Mouse (Mus musculus) urinary bladder, adult 2 months (tissue): ENCODE measurements around the gene Ankrd40. TPM values are rescaled to one million over a fixed set of nuclear protein-coding genes. Genes with fewer than 3 reads are reported as not detected.

Source experiments
- DNase-seq: peaks from one replicate; pipeline ENCODE4 v3.0.0; 2022; ENCODE audit warnings: low spot score
- polyA plus RNA-seq: library from polyadenylated mRNA; depleted of rRNA; stranded (reverse); fragments of >200 nt; gene quantifications from 2 replicates; pipeline ENCODE4 v1.2.3, GENCODE M21; 2012; rRNA removed

Gene Ankrd40
- polyA plus RNA-seq, 1 experiment: 65.6 TPM

DNA sequence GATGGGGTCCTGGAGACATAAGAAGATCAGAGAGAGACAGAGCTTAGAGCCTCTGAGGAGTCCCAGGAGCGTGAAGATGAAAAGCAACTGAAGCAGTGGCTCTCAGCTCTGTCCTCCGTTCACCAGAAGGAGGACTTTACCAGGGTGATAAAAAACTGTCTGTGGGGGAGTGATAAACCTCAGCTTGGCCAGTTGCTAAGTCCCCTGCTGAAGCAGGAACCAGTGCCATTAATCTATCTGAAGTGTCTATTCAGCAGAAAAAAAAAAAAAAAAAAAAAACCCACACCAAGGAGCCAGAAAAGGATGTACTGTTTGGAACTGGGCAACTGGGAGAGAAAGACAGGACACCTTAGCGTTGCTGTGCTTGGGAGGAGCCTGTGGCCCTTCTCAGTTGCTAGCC lies 23.3 kb downstream of the Ankrd40 start:
- no peak for DNase-seq

DNA sequence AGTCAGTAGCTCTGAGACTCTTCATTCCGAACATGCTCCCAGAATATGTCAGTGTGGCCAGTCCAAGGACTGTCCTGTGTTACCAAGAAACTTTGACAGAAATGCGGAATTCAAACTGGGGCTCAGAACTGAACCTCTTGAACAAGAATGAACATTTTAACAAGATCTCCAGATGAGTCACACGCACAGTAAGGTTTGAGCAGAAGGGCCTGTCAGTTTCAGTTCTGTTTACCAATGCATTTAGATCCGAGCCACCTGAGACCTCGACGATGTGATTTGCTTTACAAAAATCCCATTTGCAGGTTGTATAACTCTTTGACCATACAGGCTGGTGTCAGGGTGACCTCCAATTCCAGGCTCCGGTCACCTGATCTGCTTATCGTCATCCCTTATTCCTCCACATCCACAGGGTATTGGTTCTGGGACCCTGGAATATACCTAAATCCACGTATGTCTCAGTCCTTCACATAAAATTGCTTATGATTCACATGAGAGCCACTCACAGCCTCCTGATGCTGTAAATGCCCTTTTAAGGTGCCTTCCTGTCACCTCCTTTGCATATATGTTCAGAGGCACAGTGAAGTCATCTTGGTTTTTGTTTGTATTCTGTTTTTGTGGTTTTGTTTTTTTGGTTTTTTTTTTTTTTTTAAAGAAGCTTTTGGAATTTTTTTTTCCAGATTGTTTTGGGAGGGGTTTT lies 27.9 kb downstream of the Ankrd40 start:
- no peak for DNase-seq

DNA sequence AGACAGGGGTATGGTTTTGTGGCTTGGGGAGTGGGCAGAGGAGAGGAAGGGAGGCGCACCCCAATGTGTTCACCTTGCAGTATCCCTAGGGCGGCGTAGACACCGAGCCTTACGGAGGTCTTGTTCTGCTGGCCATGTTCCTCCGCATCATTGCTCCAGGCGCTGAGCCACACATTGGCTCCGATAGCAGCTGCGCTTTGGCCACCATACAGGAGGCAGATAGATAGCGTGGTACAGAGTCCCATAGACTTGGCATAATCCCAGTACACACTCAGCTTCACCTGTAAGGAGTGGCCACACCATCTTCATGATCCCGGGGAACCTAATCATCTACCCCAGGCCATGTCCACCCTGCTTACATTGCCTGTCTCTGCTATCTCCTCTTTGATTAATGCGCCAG lies 31.4 kb downstream of the Ankrd40 start:
- DNase-seq: no peak

DNA sequence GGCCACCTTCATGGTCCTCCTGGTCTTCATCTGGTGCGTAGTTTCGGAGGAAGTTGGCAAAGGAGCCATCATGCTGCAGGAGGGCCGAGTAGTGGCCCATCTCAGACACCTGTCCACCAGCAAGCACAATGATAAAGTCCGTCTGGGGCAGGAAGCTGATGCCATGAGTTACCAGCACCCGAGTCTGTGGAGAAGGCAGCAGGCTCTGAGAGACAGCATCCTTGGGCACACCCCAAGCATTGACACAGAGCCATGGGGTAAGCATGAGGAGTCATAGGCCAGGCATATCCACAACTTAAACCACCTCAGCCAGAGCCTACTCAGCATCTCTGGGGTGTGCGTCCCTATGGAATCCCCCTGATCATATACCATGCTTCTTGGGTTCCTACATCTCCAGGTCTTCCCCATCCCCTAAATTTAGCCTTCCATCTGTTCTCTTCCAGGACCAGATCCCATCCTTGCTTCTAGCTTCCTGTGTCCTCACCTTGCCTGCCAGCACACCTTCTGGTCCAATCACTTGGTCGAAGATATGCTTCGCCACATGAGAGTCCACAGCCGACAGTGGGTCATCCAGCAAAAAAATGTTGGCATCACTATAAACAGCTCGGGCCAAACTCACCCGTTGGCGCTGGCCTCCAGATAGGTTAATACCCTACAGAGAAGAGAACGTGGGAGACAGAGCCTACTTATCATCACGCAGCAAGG lies 33.5 kb downstream of the Ankrd40 start:
- DNase-seq: no peak

DNA sequence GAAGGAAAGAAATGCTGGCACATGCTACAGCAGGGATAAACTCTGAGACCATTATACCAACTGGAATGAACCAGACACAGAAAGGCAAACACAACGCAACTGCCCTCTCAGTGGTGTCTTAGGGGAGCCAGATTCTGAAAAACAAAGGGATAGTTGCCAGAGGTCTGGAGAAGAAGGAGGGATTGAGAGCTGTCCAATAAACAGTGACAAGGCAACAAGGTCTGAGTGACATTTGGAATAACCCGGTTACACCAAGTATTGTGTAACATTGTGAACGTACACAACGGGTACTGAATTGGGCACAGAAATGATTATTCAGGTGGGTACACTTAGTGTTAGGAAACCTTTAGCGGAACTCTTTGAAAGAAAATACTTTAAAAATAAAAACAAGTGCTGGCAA lies 34.3 kb downstream of the Ankrd40 start:
- no peak for DNase-seq

DNA sequence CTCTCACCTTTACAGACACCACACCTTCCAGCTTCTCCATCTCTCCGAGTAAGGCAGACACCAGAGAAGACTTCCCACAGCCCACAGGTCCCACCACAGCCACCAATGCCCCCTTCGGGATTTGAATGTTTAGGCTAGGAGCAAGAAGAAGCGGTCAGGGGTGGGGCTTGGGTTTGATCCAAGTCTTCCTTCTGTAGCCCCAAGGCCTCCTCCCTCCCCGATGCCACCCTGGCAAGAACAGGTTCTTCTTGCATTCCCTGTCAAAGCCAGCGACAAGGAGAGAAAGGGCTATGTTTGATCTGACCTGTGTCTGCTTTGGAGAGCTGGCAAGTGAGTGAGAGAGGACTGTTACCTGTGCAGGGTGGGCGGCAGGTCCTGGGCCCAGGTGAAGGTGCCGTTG lies 35.9 kb downstream of the Ankrd40 start:
- peak; percentile 45 for DNase-seq

DNA sequence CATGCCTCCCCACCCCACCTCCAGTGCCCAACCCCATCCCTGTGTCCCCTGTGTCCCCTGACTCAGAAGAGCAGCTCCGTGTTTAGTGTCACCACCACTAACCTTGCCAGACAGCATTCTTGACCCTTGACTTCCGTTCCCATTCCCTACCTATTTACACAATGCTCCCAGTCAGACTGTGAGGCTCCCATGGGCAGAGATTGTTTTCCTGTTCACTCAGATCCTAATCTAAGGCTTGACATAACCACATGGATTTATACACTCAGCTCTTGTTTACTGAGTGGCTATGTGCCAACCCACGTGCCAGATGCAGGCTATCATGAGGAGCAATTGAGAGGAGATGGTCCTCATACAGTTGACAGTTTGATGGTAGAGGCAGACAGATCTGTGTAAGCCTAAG lies 37.5 kb downstream of the Ankrd40 start:
- DNase-seq: no peak

DNA sequence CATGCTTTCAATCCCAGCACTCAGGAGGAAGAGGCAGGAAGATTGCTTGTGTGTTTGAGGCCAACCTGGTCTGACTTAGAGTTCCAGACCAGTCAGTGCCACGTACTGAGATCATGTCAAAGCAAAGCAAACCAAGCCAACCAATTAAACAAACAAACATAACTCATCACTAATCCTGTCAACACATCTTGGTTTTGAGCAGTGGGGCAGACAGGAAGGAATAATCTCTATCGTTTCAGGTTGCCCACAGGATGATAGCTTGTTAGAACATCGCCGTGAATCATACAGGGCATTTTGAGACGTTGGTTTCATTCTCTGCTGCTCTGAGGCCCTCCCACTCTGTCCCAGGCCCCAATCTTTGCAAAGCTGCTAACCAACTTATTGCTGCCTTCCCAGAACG lies 42.2 kb downstream of the Ankrd40 start:
- no peak for DNase-seq

DNA sequence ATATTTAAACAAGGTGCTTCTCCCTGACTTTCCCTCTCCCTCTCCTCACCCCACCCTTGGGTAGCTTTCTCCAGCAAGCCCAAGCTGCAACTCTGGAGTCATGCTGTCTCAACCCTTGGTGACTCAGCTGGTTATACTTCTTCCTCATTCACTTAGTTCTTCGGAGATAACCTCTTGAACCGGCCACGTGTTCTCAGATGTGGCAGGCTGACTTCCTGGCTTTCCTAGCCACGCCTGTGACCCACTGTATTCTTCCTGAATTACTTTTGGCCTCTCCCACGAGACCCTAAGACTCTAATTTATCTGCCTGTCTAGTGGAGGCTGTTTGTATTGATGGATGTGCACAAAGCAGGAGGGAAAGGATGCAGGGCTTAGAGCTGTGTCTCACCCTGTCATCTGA lies 43.0 kb downstream of the Ankrd40 start:
- no peak for DNase-seq

DNA sequence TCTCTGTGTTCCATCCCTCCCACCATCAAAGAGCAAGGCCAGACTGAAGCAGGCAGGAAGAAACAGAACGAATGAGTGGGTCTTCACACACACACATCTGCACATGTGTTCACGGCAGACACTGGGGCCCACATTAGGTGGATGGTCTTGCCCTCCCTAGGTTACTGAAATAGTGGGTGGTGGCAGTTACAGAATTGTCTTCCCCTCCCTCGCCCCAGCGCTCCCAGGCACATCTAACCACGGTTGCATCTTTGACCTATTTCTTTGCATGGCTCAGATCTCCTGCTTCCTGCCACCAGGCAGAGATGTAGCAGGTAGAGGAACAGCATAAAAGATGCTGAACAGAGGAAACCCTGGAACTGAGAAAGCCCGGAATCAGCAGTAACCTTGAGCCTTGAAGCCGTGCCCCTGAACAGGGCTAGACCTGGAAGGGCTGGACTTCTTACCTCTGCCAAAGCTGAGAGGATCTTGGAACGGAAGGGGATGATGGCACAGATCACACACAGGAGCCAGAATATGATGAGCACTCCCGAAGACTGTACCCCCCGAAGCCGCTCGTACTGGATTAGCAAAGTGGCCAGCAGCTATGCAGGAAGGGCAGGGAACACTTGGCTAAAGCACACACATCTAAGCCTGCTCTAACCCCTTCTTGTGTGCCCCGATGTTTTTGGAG lies 46.6 kb downstream of the Ankrd40 start:
- no peak for DNase-seq

DNA sequence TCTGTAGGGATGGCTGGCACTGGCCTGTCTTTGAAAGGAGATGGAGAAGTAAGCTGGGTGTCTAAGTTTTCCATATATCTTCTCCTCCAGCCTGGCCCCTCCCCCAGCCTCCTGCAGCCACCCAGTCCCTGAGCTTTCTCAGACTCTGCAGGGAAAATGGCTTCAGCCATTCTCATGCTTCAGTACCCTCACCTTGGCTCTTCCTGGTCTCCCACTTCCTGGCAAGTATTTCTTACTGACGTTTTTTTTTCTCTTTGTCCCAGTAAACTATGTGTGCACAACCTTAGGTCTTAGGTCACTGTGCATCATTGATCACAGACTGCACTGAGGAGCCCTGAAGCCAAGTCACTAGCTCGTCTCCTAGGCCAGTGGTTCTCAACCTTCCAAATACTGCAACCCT lies 51.3 kb downstream of the Ankrd40 start:
- no peak for DNase-seq

DNA sequence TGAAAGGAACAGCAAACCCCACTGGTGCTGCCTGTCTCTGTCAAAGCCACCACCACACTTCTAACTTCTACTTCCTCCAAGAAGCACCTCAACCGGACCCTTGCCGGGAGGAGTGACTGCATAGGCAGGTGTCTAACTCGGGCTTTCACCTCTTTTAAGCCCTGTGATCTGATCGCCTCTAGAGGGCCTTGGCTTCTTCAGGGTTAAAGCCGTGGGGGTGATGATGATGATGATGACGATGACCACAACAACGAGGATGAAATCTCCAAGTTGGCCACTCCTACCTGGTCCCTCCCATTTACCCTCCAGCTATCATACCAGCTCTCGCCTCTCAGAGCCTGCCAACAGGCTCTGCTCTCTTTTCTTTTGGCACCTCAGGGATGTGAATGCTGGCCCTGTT lies 51.9 kb downstream of the Ankrd40 start:
- no peak for DNase-seq

DNA sequence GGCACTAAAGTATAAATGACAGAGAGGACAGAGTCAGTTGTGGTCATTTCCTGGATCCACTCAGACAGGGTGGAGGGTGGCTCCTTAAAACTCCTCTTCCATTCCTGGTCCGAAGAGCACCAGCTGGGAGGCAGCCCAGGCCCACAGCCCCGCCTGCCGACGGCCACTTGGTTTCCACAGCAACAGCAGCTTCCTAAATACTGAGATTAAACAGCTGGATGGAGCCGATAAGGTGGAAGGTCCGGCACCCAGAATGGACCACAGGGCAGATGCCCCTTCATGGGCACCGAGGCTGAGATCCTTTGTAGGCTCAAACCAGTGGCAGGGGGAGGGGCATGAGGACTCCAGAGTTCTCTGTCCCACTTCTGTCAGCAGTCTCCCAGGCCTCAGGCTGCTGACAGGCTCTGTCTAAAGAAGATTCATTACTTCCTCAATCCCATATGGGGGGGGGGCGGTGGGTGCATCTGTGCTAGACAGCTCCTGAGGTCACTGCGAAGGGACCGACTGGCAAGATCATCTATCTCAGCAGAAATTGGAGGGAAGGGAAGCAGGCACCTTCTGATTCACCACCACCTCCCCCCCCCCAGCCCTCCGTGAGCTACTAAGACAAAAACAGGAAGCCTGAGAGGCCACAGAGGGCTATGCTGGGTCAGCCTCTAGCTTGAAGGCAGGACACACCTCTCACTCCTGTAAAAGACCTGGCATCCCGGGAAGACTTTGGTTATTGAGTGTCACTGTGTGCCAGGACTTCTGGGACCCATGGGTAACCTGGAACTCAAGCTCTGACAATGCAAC lies 58.4 kb downstream of the Ankrd40 start:
- DNase-seq: no peak

DNA sequence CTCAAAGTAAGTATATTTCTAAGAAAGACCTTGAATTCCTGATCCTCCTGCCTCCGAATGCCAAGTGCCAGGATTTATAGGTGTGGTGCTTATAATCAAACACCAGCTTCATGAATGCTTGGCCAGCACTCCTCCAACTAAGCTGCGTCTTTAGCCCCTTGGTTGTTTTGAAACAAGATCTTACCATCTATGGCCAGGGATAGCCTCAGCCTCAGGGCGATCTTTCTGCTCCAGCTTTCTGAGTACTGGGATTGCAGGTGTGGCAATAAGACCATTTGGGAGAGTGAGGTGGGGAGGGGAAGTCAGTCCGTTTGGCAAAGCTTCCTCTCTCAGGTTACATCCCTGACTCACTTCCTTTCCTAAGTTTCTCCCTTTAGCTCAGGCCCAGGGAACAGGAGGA lies 60.0 kb downstream of the Ankrd40 start:
- DNase-seq: no peak

DNA sequence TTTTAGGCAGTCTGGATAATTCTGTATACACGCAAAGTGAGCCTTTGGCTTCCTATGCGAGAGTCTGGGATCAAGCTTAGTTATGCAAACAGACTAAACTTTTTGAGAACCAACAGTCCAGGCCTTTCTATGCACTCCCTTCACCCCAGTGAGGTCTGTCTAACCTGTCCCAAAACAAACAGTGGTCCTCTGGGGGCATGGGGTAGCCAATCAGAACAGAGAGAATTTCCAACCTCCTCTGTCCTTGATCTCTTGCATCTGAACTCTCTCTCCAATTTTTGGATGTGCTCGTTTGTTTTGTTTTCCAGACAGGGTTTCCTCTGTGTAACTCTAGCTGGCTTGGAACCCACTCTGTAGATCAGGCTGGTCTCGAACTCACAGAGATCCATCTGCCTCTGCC lies 61.2 kb downstream of the Ankrd40 start:
- DNase-seq: no peak

DNA sequence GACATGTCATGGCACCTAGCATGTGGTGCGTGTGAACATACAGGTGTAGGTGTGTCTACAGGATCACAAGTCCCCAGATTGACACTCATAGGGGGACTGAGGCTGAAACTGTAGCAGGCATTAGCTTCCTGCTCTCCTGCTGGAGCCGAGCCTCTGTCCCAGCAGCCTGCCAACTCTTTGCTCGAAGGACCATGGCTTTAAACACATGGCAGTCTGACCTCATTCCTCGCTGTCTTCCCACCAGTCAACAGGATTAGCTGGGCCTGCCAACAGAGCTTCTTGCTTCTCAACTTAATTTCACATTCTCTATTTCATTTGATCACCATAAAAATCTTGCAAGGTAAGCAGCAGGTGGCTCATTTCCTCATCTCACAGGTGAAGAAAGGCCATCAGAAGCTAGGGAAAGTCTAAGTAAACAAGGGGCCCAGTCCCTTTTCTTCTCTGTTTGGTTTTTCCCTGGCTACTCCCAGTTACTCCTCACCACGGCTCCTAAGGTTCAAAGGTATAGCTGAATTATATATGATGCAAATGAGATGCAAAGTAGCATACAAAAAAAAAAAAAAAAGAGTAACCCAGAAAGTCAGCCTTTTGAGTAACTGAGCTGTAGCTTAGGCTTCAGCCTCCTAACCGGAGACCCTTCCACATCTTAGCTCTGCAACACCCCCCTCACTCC lies 62.1 kb downstream of the Ankrd40 start:
- DNase-seq: no peak

DNA sequence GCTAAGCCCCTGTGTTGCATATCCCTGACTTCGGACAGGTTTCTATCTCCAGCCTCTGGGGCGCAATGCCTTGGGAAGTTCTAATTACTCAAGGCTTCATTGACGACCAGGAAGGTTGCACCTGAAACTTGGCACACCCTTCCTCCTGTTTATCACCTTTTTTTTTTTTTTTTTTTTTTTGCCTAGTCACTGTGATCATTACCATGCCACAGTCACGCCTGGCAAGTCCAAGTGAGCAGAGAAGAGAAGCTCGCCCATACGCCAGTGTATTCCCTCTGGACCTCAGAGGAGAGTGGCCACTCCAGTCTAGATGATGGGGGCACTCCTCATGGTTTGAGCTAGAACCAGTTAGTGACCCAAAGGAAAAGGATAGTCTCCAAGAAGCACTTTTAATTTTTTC lies 63.0 kb downstream of the Ankrd40 start:
- DNase-seq: no peak

Other genes starting within 250 kb of the Ankrd40 start
- 36.6 and 36.9 TPM in 2 replicates for gene Tob1, start 116.5 kb upstream of the Ankrd40 start, polyA plus RNA-seq
- gene Wfikkn2, start 82.0 kb upstream of the Ankrd40 start, polyA plus RNA-seq: 3.6 and 4.7 TPM in 2 replicates
- gene Gm21885, start 46.1 kb upstream of the Ankrd40 start, polyA plus RNA-seq: not detected in 2 replicates
- 84.6 and 102 TPM in 2 replicates for gene Luc7l3, start 6.0 kb upstream of the Ankrd40 start, polyA plus RNA-seq
- gene Abcc3, start 65.0 kb downstream of the Ankrd40 start, polyA plus RNA-seq: 84.7 and 95.3 TPM in 2 replicates
- 2.6 and 2.9 TPM in 2 replicates for gene Cacna1g, start 146.2 kb downstream of the Ankrd40 start, polyA plus RNA-seq
- 0.06 TPM in 1 of 2 replicates, not detected in the other for gene Spata20, start 158.2 kb downstream of the Ankrd40 start, polyA plus RNA-seq
- gene Epn3, start 172.0 kb downstream of the Ankrd40 start, polyA plus RNA-seq: 28.5 and 34.1 TPM in 2 replicates
- gene Mycbpap, start 193.7 kb downstream of the Ankrd40 start, polyA plus RNA-seq: 1.7 and 2.0 TPM in 2 replicates
- gene Rsad1, start 221.3 kb downstream of the Ankrd40 start, polyA plus RNA-seq: 14.3 and 16.7 TPM in 2 replicates
- gene Chad, start 237.0 kb downstream of the Ankrd40 start, polyA plus RNA-seq: 0.17 and 0.29 TPM in 2 replicates